Mouse (Mus musculus): ENCODE data around the gene Ctbp2. TPM values are rescaled to one million over a fixed set of nuclear protein-coding genes. Genes with fewer than 3 reads are reported as not detected.

Ctbp2 gene
- total RNA-seq, 2 experiments from 2014 or later = 30.1 to 30.6 TPM

DNA sequence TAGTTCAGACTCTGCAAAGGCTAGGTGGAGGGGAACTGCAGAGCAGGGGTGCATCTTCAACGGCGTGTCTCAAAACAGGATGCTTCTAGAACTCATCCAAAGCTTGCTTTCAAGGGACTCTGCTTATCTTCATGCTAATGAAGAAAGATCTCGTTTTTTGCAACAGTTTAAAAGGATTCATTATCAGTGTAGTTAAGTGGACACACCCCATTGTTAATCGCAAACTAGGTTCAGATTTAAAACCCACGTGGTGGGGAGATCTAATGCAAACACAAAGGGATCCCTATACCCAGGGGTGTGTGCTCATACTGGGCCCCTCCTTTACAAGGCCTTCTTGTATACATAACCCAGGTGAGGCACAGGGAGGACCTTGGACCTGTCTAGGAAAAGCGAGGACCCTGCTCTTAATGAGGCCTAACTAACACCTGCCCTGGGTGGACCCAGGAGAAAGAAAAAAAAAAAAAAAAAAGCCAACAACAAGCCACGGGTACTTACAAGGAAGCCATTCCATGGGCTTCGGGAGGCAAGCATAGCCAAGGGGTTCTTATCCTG, 94.6 kb downstream of the Ctbp2 start:
- no peak for DNase-seq (ENCODE audit: extremely low spot score in 1 of 2, low spot score in 2 of 2)
- Histone ChIP-seq H3K4me3 (no peak overlapping the region), H3K27ac (no peak overlapping the region)
- no peak for TF ChIP-seq CTCF (IDR thresholded peaks at IDR 0.05)
- intact Hi-C loops (cut with DNase I) = loop anchor here (5.0 kb wide), 1 partner anchor 543 kb away; no protein-coding TSS in a partner anchor

DNA sequence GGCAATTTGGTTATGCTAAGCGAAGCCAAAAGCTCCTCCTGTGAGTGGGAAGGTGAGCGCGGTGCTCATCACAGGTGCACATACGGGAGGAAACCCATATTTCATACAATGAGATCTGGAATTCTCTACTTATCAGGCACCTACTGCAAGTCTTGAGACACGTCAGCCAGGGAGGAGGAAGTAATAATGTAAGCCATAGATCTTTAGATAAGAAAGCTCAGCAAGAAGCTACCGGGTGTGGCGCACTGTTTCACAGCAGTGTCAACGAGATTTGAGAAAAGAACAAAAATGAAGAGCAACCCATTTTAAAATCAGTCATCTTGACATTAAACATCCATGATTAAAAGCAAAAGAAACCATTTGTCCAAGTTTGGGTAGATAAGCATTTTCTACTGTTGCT, 95.2 kb downstream of the Ctbp2 start:
- intact Hi-C loops (cut with DNase I) = no loop called here
- Histone ChIP-seq H3K4me3 (no peak overlapping the region), H3K27ac (no peak overlapping the region)
- TF ChIP-seq CTCF (IDR thresholded peaks at IDR 0.05) = no peak
- no peak for DNase-seq (ENCODE audit: extremely low spot score in 1 of 2, low spot score in 2 of 2)

DNA sequence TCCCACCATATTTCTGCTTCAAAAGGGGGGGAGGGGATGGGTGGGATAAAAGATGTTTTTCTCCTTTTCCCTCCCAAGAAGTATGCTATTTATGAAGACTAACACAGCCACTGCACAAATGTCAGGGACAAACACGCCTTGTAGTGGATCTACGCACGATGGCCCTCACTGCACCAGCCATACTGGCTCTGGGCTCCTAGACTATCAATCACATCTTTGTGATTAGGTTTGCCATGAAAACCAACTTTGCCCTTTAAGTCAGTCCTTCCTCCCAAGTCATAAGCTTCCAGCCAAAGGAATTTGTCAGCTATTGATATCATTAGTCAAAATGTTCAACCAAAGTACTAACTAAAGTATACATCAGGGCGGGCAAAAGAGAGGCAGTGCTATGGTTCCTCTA, 96.2 kb downstream of the Ctbp2 start:
- no peak for DNase-seq (ENCODE audit: extremely low spot score in 1 of 2, low spot score in 2 of 2)
- intact Hi-C loops (cut with DNase I) = no loop called here
- TF ChIP-seq CTCF (IDR thresholded peaks at IDR 0.05) = no peak
- Histone ChIP-seq H3K4me3 (no peak overlapping the region), H3K27ac (no peak overlapping the region)

GRCm38 (mm10) chr7:133024694-133025093, 99.5 kb downstream of the Ctbp2 start:
- DNase-seq (ENCODE audit: extremely low spot score in 1 of 2, low spot score in 2 of 2) = no peak
- no peak for TF ChIP-seq CTCF (IDR thresholded peaks at IDR 0.05)
- H3K4me3 ChIP-seq = no peak overlapping the region
- intact Hi-C loops (cut with DNase I) = no loop called here
- no peak overlapping the region for H3K27ac ChIP-seq

- intact Hi-C loops (cut with DNase I) = no loop called here
- Histone ChIP-seq H3K27ac (no peak overlapping the region), H3K4me3 (no peak overlapping the region)
- no peak for DNase-seq (ENCODE audit: extremely low spot score in 1 of 2, low spot score in 2 of 2)
- TF ChIP-seq CTCF (IDR thresholded peaks at IDR 0.05) = no peak
These were observed 104.6 kb downstream of the Ctbp2 start for GRCm38 (mm10) chr7:133019481-133020020.

GRCm38 (mm10) chr7:133018961-133019360, 105.2 kb downstream of the Ctbp2 start:
- DNase-seq (ENCODE audit: extremely low spot score in 1 of 2, low spot score in 2 of 2) = no peak
- no peak for TF ChIP-seq CTCF (IDR thresholded peaks at IDR 0.05)
- no peak overlapping the region for H3K27ac ChIP-seq
- no peak overlapping the region for H3K4me3 ChIP-seq
- intact Hi-C loops (cut with DNase I) = no loop called here

DNA sequence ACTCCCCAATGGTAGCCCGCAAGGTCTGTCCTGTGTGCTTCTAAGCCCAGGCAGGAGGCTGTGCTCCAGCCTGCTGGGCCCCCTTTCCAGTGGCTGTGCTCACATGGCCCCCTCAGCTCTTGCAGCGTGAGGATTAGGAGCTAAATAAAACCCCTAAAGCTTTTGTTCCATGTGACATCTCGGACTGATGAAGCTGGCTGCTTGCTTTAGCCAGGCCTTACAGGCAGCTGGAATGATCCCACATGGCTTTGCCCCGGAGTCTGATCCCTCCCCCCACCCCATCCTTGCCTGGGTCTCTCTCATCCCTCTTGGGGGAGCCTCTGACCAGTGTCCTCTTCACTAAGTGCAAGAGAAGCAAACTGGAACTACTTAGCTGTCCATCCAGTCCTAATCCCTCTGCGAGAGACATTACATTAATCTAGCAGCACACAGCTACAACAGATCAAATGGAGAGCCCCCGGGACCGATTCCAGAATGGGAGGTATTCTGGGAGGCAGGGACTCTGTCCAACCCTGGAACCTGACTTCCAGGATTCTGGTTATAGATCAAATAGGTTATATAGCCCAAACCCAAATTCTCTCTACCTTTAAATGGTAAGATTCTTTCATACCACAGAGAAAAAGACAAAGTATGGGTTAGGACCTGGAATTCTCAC, 108.6 kb downstream of the Ctbp2 start:
- no peak overlapping the region for H3K27ac ChIP-seq
- TF ChIP-seq CTCF (IDR thresholded peaks at IDR 0.05) = no peak
- DNase-seq (ENCODE audit: extremely low spot score in 1 of 2, low spot score in 2 of 2) = no peak
- H3K4me3 ChIP-seq = no peak overlapping the region
- intact Hi-C loops (cut with DNase I) = no loop called here

DNA sequence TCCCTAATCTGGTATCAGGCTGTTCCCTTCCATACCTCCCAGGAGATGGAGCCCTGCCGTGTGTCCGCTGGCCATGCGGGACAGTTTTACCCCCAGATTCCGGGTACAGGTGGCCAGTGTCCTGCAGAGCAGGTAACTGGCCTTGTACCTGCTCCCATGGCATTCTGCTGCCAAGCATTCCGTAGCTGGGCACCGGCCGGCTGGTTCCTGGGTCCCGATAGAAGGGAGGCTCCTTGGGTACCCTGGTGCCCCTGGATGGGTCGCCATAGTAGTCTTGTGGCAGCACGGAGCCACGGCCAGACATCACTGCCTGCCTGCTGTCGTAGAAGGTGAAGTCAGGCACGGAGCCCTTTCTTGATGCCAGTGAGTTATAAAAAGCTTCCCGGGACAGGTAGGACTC, 109.5 kb downstream of the Ctbp2 start:
- Histone ChIP-seq H3K27ac (no peak overlapping the region), H3K4me3 (no peak overlapping the region)
- intact Hi-C loops (cut with DNase I) = loop anchor here (5.0 kb wide), 1 partner anchor 623 kb away; the partner anchor contains the start of gene Edrf1
- no peak for DNase-seq (ENCODE audit: extremely low spot score in 1 of 2, low spot score in 2 of 2)
- TF ChIP-seq CTCF (IDR thresholded peaks at IDR 0.05) = no peak

DNA sequence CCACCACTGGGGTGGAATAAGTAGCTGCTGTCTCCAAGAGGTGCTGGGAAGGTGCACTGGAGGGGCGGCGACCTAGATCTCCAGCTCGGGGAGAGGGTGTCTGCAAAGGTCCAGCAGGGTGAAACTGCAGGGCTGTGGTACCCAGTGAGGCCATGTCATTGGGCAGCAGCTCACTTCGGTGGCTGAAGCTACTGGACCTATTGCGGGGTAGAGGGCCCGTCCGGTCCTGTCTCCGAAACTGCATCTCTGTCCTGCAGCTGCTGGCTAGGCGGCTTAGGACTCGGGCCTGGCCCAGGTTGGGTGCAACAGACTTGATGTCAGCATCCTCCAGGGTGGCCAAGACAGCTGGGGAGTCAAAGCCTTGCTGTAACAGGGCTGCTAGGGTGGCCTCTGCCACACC, 110.2 kb downstream of the Ctbp2 start:
- H3K4me3 ChIP-seq = no peak overlapping the region
- TF ChIP-seq CTCF (IDR thresholded peaks at IDR 0.05) = no peak
- no peak overlapping the region for H3K27ac ChIP-seq
- intact Hi-C loops (cut with DNase I) = loop anchor here (5.0 kb wide), 1 partner anchor 623 kb away; the partner anchor contains the start of gene Edrf1
- DNase-seq (ENCODE audit: extremely low spot score in 1 of 2, low spot score in 2 of 2) = no peak

- H3K4me3 ChIP-seq = no peak overlapping the region
- no peak for TF ChIP-seq CTCF (IDR thresholded peaks at IDR 0.05)
- intact Hi-C loops (cut with DNase I) = loop anchor here (5.0 kb wide), 1 partner anchor 624 kb away; the partner anchor contains the start of gene Edrf1
- no peak overlapping the region; the same call in 1 of the 2 replicates for H3K27ac ChIP-seq
- peak in 1 of 2 experiments; percentile 50 for DNase-seq (ENCODE audit: extremely low spot score in 1 of 2, low spot score in 2 of 2)
These were observed 111.4 kb downstream of the Ctbp2 start for GRCm38 (mm10) chr7:133012637-133013366.

GRCm38 (mm10) chr7:133011611-133012010, 112.5 kb downstream of the Ctbp2 start:
- intact Hi-C loops (cut with DNase I) = loop anchor here (5.0 kb wide), 1 partner anchor 626 kb away; the partner anchor contains the start of gene Edrf1
- no peak for TF ChIP-seq CTCF (IDR thresholded peaks at IDR 0.05)
- no peak overlapping the region for H3K4me3 ChIP-seq
- H3K27ac ChIP-seq = no peak overlapping the region
- DNase-seq (ENCODE audit: extremely low spot score in 1 of 2, low spot score in 2 of 2) = no peak

DNA sequence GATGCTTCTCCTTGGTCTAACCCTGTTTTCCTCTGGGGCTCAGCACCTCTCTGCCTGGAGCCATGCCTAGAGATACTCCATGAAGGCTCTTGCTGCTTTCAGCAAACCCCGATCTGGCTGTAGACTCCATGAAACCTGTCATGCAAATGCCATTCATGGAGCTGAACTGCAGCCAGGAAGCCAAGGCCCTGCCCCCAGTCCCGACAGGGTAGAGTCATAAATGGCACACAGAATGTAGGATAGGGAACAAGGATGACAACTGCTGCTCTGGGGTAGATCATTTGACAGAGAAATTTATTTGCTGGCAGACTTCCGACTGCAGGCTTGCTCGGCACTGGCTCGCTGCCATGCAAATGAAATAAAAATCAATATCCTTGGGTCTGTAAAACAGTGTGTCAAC, 113.0 kb downstream of the Ctbp2 start:
- Histone ChIP-seq H3K4me3 (no peak overlapping the region), H3K27ac (no peak overlapping the region)
- TF ChIP-seq CTCF (IDR thresholded peaks at IDR 0.05) = no peak
- DNase-seq (ENCODE audit: extremely low spot score in 1 of 2, low spot score in 2 of 2) = no peak
- intact Hi-C loops (cut with DNase I) = loop anchor here (5.0 kb wide), 1 partner anchor 626 kb away; the partner anchor contains the start of gene Edrf1
